Mouse (Mus musculus) embryonic stem cell, embryonic (primary cell): ENCODE measurements at regions not wholly inside any gene's neighbourhood (a gene's known extent, or its start where the extent isn't known, plus 50 kb on each side); places are given as distances from the start of the nearest gene placed in this dataset.

Source experiments
- CTCF ChIA-PET, 4 experiments: fragments of 300-600 bp in 2 of 4; fragments of 350-600 bp in 2 of 4; sonication (Branson Sonifier 250); formaldehyde crosslinking; loops; one replicate each; lab custom pipeline; 2022; ENCODE audit warnings: inconsistent platforms in 2 of 4; lab: Charles Lee
- POLR2A ChIA-PET, 4 experiments: fragments of 300-600 bp in 2 of 4; fragments of 350-600 bp in 2 of 4; sonication (Branson Sonifier 250); formaldehyde crosslinking; loops; one replicate each; lab custom pipeline; 2022; ENCODE audit warnings: antibody characterized with exemption in 4 of 4, inconsistent platforms in 1 of 4; lab: Charles Lee

DNA sequence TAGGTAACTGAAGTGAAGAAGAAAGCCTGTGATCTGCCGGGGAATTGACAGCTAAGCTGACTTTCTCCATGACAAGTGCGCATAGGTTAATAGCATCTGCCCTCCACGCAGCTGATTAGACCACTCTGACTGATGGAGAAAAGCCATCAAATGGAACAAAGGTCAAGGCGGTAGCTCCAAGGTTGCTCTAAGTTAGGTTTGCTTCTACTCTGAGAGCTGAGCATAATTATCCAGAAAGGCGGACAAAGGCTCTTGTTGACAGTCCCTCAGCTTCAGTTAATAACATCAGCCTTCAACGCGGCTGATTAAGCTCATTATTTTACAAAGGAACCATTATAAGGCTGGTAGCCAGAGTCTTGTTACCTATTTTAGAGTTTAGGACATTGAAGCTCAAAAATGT lies 54.0 kb upstream of the Enpep start:
- POLR2A ChIA-PET: no interaction called here
- CTCF ChIA-PET: no interaction called here

DNA sequence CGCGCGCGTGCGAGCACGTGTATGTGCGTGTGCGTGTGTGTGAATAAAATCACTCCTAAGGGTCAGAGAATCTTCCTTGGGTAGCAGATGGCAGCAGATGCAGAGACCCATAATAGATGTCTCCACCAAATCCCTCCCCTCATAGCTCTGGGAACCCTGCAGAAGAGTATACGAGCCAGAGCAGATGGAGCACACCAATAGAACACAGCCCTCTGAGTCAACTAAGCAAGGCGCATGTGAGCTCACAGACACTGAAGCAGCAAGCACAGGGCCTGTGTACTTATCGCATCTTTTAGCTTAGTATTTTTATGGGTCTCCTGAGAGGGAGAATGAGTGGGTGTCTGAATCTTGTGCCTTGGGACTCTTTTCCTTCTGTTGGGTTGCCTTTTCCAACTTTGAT lies 58.0 kb upstream of the Enpep start:
- ChIA-PET CTCF (interaction anchor here in 1 of 4 experiments (0.6 kb wide), 1 partner anchor 92 kb away, joined by 4 read pairs; no protein-coding TSS in a partner anchor), POLR2A (interaction anchor here in 1 of 4 experiments (0.7 kb wide), 1 partner anchor 38 kb away, joined by 4 read pairs; no protein-coding TSS in a partner anchor)

GRCm38 (mm10) chr3:129391888-129392813 lies 59.6 kb upstream of the Enpep start:
- ChIA-PET POLR2A (interaction anchor here in 1 of 4 experiments (0.6 to 1.5 kb wide), 2 partner anchors 10 to 37 kb away, joined by 3 to 4 read pairs; no protein-coding TSS in a partner anchor), CTCF (interaction anchor here in 2 of 4 experiments (0.5 to 1.3 kb wide), 2 partner anchors 91 to 291 kb away, joined by 3 to 5 read pairs; no protein-coding TSS in a partner anchor)

- ChIA-PET POLR2A (interaction anchor here in 2 of 4 experiments (0.6 to 1.5 kb wide), 3 partner anchors 11 to 1768 kb away, joined by 3 to 4 read pairs (median 4); no protein-coding TSS in a partner anchor), CTCF (interaction anchor here in 1 of 4 experiments (1.3 kb wide), 1 partner anchor 290 kb away, joined by 3 read pairs; no protein-coding TSS in a partner anchor)
These were observed 60.6 kb upstream of the Enpep start for GRCm38 (mm10) chr3:129392814-129393804.

DNA sequence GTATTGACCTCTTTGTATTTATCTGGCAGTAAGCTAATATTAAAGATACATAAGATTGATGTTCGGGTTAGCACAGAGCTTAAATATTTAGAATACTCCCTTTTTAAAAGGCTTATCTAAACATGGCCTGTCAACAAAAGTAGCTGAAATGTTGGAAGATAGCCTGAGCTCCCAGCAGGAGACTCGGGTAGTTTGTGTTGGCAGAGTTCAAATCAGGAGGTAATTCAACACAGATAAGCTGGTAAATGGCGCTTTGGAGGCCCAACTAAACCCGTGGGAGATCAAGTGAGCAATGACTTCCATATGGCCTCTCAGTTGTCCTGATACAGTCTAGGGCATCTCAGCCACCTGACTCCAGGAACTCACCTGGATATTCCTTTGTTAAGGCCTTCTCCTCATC lies 65.0 kb upstream of the Enpep start:
- CTCF ChIA-PET: no interaction called here
- POLR2A ChIA-PET: interaction anchor here in 2 of 4 experiments (0.6 to 0.7 kb wide), 2 partner anchors 29 to 224 kb away, joined by 3 read pairs; no protein-coding TSS in a partner anchor

GRCm38 (mm10) chr3:129400092-129400924 lies 67.8 kb upstream of the Enpep start:
- ChIA-PET CTCF (interaction anchor here in 1 of 4 experiments (0.6 to 1.2 kb wide), 2 partner anchors 77 to 222 kb away, joined by 3 read pairs; no protein-coding TSS in a partner anchor), POLR2A (interaction anchor here in 3 of 4 experiments (0.5 to 0.9 kb wide), 4 partner anchors 33 to 880 kb away, joined by 3 to 7 read pairs (median 4); no protein-coding TSS in a partner anchor)

- ChIA-PET CTCF (interaction anchor here in 1 of 4 experiments (1.4 kb wide), 1 partner anchor 11 kb away, joined by 3 read pairs; no protein-coding TSS in a partner anchor), POLR2A (interaction anchor here in 1 of 4 experiments (1.6 kb wide), 1 partner anchor 106 kb away, joined by 3 read pairs; no protein-coding TSS in a partner anchor)
These were observed 79.0 kb upstream of the Enpep start for GRCm38 (mm10) chr3:129411389-129412054.

DNA sequence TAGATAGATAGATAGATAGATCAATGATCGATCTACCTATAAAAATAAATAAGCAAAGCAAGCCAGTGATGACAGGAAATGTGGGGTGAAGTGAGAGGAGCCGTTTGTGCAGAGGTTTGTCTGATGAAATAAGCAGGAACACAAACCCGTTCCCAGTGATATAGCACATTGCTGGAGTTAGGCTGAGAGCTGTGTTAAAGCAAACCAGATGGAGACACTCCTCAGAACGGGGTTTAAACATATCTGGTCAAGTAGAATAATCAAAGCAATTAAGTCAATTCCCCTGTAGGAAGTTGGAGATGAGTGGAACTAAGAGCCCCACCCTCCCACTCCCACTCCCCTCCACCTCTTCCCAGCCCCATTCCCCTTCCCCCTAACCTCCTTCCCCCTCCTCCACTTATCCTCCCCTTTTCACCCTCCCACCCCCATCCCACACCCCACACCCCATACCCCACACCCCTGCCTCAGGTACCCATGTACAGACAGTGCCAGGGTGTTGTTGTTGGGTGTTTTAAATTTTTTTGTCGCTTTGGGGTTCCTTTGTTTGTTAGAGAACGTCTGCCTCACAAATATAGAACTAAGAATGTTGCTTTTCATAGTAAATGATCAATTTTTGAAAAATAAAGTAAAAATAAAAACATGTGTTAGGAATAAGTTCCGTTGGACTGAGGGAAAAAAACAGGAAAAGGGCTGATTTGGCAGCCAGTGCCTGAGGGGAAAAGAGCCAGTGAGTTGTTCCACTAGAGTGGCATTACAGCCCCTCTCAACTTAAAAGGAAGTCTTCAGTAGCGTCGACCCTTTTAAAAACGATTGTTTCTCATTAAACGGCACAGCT lies 79.8 kb upstream of the Enpep start:
- ChIA-PET CTCF (no interaction called here), POLR2A (interaction anchor here in 1 of 4 experiments (0.6 kb wide), 1 partner anchor 249 kb away, joined by 5 read pairs; no protein-coding TSS in a partner anchor)

GRCm38 (mm10) chr3:129412961-129413246 lies 80.4 kb upstream of the Enpep start:
- CTCF ChIA-PET: no interaction called here

DNA sequence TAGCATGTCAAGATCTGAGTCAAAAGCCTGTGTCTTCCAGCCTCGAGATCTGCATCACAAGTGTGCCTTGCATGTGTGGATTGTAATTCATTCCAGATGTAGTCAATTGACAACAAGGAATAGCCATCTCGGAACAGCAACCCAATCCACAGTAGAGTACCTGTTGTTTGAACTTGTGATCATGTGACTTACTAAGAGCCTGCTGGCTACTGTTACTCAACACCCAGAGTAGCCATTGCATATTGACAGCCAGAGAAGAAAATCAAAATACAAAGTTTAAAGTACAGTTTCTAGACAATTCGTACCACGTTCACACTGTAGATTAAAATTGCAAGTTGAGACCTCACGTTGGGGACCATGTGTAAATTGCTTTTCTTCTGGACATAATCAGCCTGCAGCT lies 83.1 kb upstream of the Enpep start:
- ChIA-PET POLR2A (interaction anchor here in 1 of 4 experiments (0.6 kb wide), 1 partner anchor 75 kb away, joined by 3 read pairs; no protein-coding TSS in a partner anchor), CTCF (interaction anchor here in 1 of 4 experiments (0.6 kb wide), 1 partner anchor 59 kb away, joined by 8 read pairs; no protein-coding TSS in a partner anchor)

More at GRCm38 (mm10) chr3:129412961-129413246, 80.4 kb upstream of the Enpep start:
- POLR2A ChIA-PET: no interaction called here

DNA sequence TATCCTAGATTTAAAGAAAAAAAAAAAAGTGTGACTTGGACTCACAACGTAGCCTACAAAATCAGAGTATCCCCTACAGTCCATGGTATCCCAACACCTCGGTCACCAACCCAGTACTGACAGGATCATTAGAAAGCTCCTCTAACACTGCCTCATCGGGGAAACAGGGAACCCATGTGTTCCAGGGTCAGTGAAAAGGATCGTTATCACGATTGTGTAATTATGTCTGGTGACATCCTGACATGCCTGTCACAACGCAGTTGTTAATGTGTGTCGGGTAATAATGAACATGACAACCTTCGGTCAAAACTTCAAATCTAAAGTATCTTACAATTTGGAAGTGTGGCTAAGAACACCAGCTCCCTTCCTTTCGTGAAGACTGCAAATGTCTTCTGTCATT lies 83.8 kb upstream of the Enpep start:
- POLR2A ChIA-PET: no interaction called here
- CTCF ChIA-PET: interaction anchor here in 1 of 4 experiments (0.6 kb wide), 1 partner anchor 59 kb away, joined by 8 read pairs; no protein-coding TSS in a partner anchor

GRCm38 (mm10) chr3:129421620-129422239 lies 89.2 kb upstream of the Enpep start:
- POLR2A ChIA-PET: interaction anchor here in 1 of 4 experiments (0.7 kb wide), 1 partner anchor 221 kb away, joined by 5 read pairs; no protein-coding TSS in a partner anchor
- CTCF ChIA-PET: interaction anchor here in 3 of 4 experiments (0.6 to 1.0 kb wide), 8 partner anchors 11 to 1002 kb away, joined by 3 to 14 read pairs (median 4); partner anchors contain the start of gene Enpep (in 1 of the 3)

DNA sequence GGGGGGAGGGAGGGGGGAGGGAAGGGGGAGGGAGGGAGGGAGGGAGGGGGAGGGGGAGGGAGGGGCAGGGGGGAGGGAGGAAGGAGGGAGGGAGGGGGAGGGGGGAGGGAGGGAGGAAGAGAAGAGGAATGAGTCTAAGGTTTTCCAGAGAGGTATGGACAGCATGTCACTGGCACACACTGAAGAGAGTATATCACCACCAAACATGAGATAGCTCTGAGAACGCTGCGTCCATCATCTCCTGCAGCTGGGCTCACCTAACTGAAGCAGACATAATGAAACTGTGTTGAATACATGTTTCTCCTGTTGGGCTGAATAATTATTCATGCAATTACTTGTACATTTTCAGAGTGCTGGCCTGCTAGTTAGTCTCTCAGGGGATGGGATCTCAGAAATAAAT lies 96.2 kb upstream of the Enpep start:
- ChIA-PET CTCF (no interaction called here), POLR2A (interaction anchor here in 1 of 4 experiments (0.6 to 1.3 kb wide), 3 partner anchors 36 to 112 kb away, joined by 3 to 4 read pairs (median 3); no protein-coding TSS in a partner anchor)

GRCm38 (mm10) chr3:129429161-129430111 lies 96.9 kb upstream of the Enpep start:
- CTCF ChIA-PET: interaction anchor here (0.7 to 1.3 kb wide), 7 partner anchors 13 to 257 kb away, joined by 3 to 7 read pairs (median 3); no protein-coding TSS in a partner anchor
- POLR2A ChIA-PET: interaction anchor here in 1 of 4 experiments (0.6 to 1.3 kb wide), 3 partner anchors 37 to 112 kb away, joined by 3 to 4 read pairs (median 3); no protein-coding TSS in a partner anchor
